8 mouse cellular contexts compared by ENCODE assay signal in the genomic region with DNA sequence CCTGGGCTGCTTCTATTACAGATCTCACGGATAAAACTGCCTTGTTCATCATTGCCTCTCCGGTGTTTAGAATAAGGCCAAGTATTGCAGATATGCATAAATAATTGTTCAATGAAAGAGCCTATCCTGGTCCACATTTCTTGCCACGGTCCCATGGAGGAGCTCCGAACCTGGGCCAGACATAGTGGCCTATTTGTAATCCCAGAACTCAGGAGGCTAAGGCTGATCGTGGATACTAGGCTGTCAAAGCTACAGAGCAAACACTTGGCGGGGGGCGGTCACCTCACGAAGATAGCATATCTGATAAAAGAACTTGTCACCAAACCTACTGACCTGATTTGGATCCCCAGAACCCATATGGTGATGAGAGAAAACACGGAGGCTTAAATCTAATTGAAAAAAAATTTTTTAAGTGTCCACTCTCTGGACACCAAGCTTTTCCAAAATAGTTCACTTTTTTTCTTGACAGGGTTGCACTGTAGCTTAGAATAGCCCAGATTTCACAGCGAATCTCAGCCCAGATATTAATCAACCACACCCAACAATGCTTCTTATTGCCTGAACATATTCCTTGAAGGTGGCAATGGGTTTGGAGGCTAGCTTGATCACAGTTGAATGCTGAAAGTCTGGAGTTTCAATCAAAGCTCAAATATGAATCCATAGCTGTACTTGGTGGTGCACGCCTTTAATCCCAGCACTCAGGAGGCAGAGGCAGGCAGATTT. TPM values are rescaled to one million over a fixed set of nuclear protein-coding genes. Genes with fewer than 3 reads are reported as not detected.
DNase-seq lines count a peak whose midpoint lies in the region; ATAC-seq and TF ChIP-seq lines count a peak whose summit lies in the region.

No protein-coding gene starts in this region.

- ATAC-seq in kidney, embryonic 16.5 days (ENCODE audit: low FRiP score, low TSS enrichment): peak; percentile 23; the same call in 1 of the 2 replicates
- ATAC-seq in hindbrain, embryonic 13.5 days (ENCODE audit: low FRiP score): peak; percentile 29
- ATAC-seq in midbrain, embryonic 13.5 days: no peak; the same call in 1 of the 2 replicates

- H3K36me3 ChIP-seq in kidney, embryonic 16.5 days (ENCODE audit: insufficient read depth, low read length): peaks cover 59% of the 10 kb centered on the region
- peaks cover 54% of the 10 kb centered on the region for H3K36me3 ChIP-seq in hindbrain, embryonic 13.5 days
- peaks cover 54% of the 10 kb centered on the region for H3K36me3 ChIP-seq in midbrain, embryonic 13.5 days

- no peaks in the 10 kb centered on the region for H3K27me3 ChIP-seq in kidney, embryonic 16.5 days (ENCODE audit: insufficient read depth, low read length)
- H3K27me3 ChIP-seq in hindbrain, embryonic 13.5 days: no peaks in the 10 kb centered on the region
- H3K27me3 ChIP-seq in midbrain, embryonic 13.5 days: no peaks in the 10 kb centered on the region

- WGBS in kidney, embryonic 16.5 days: 28% methylated on average over 11 of the region's 11 CpGs
- 26% methylated on average over 11 of the region's 11 CpGs for WGBS in hindbrain, embryonic 13.5 days
- WGBS in midbrain, embryonic 13.5 days: 31% methylated on average over 11 of the region's 11 CpGs

- DNase-seq in kidney, adult 18-20 months: no peak
- DNase-seq in left cerebral cortex, postnatal 36 days (ENCODE audit: low spot score in 2 of 2): no peak
- no peak for DNase-seq in c-Kit-positive CD71-positive TER-119-positive erythroid progenitor cells, embryonic 14.5 days (ENCODE audit: low spot score)
- no peak for DNase-seq in gastrocnemius, adult 18-20 months (ENCODE audit: low spot score)

- intact Hi-C loops in left cerebral cortex, postnatal 36 days (cut with DNase I): loop anchor here (1.0 kb wide), 1 partner anchor 13 kb away; no protein-coding TSS in a partner anchor

- H3K27ac ChIP-seq in kidney, embryonic 16.5 days (ENCODE audit: low read length): peak overlapping the region; percentile 98
- no peak overlapping the region for H3K27ac ChIP-seq in cortical plate, adult 2 months (ENCODE audit: insufficient read depth, low read length)
- peak overlapping the region; percentile 88 for H3K27ac ChIP-seq in hindbrain, embryonic 13.5 days
- H3K27ac ChIP-seq in midbrain, embryonic 13.5 days: peak overlapping the region; percentile 94

- H3K9ac ChIP-seq in kidney, embryonic 16.5 days (replicated peaks; ENCODE audit: low read length): peak overlapping the region; percentile 63
- no peak overlapping the region; the same call in none of the 2 replicates for H3K9ac ChIP-seq in hindbrain, embryonic 13.5 days
- H3K9ac ChIP-seq in midbrain, embryonic 13.5 days (replicated peaks): peak overlapping the region; percentile 66

- TF ChIP-seq POLR2A in cortical plate, adult 2 months (IDR thresholded peaks at IDR 0.05; ENCODE audit: extremely low read depth, insufficient read depth, low read length): no peak

- no peaks in the 10 kb centered on the region for H3K9me3 ChIP-seq in kidney, embryonic 16.5 days (ENCODE audit: low read length)
- H3K9me3 ChIP-seq in hindbrain, embryonic 13.5 days: no peaks in the 10 kb centered on the region
- H3K9me3 ChIP-seq in midbrain, embryonic 13.5 days: no peaks in the 10 kb centered on the region

- H3K4me2 ChIP-seq in kidney, embryonic 16.5 days (replicated peaks; ENCODE audit: low read depth, low read length): peak overlapping the region; percentile 56
- peak overlapping the region; percentile 88 for H3K4me2 ChIP-seq in hindbrain, embryonic 13.5 days
- peak overlapping the region; percentile 90 for H3K4me2 ChIP-seq in midbrain, embryonic 13.5 days (replicated peaks)

- H3K4me3 ChIP-seq in kidney, embryonic 16.5 days (ENCODE audit: low read length): peak overlapping the region; percentile 99
- peak overlapping the region; percentile 75 for H3K4me3 ChIP-seq in cortical plate, adult 2 months (ENCODE audit: insufficient read depth, low read length)
- H3K4me3 ChIP-seq in hindbrain, embryonic 13.5 days: peak overlapping the region; percentile 82
- peak overlapping the region; percentile 76 for H3K4me3 ChIP-seq in midbrain, embryonic 13.5 days (replicated peaks)

- no peak for TF ChIP-seq CTCF in cortical plate, adult 2 months (IDR thresholded peaks at IDR 0.05; ENCODE audit: extremely low read depth, insufficient read depth, low read length)

- peaks cover 40% of the 10 kb centered on the region for H3K4me1 ChIP-seq in kidney, embryonic 16.5 days (ENCODE audit: insufficient read depth, low read length)
- H3K4me1 ChIP-seq in cortical plate, adult 2 months (ENCODE audit: control insufficient read depth, insufficient read depth, low read length): peaks cover 2% of the 10 kb centered on the region; the same call in 1 of the 2 replicates
- peaks cover 50% of the 10 kb centered on the region for H3K4me1 ChIP-seq in hindbrain, embryonic 13.5 days (replicated peaks)
- H3K4me1 ChIP-seq in midbrain, embryonic 13.5 days (replicated peaks): peaks cover 46% of the 10 kb centered on the region

RNA-seq across cellular contexts. Expression of a gene that starts 0.6 kb away (rescaled TPM):
- 267 and 271 TPM in 2 replicates for polyA plus RNA-seq in kidney, embryonic 16.5 days (2015; fragmentation: Nextera tagmentation; extraction: Ambion mirVana)
- 75.4 and 77.7 TPM in 2 replicates for polyA plus RNA-seq in cortical plate, adult 2 months (2012; rRNA removed)
- 196 and 214 TPM in 2 replicates for polyA plus RNA-seq in hindbrain, embryonic 13.5 days (2015; fragmentation: Nextera tagmentation; extraction: Ambion mirVana)
- 224 and 241 TPM in 2 replicates for polyA plus RNA-seq in midbrain, embryonic 13.5 days (2015; fragmentation: Nextera tagmentation; extraction: Ambion mirVana)
- total RNA-seq in left cerebral cortex, postnatal 36 days (2021): 10 to 100 TPM; 47.5 to 49.9 TPM
- total RNA-seq in gastrocnemius, adult 18-20 months (2021): 10 to 100 TPM; 20.5 TPM

RNA-seq across cellular contexts. Expression of a gene that starts 4.6 kb away (rescaled TPM):
- polyA plus RNA-seq in kidney, embryonic 16.5 days (2015; fragmentation: Nextera tagmentation; extraction: Ambion mirVana): 0.19 and 0.52 TPM in 2 replicates
- 108 and 124 TPM in 2 replicates for polyA plus RNA-seq in cortical plate, adult 2 months (2012; rRNA removed)
- polyA plus RNA-seq in hindbrain, embryonic 13.5 days (2015; fragmentation: Nextera tagmentation; extraction: Ambion mirVana): 52.1 and 55.6 TPM in 2 replicates
- polyA plus RNA-seq in midbrain, embryonic 13.5 days (2015; fragmentation: Nextera tagmentation; extraction: Ambion mirVana): 48.3 and 52.6 TPM in 2 replicates
- 10 to 100 TPM; 81.6 to 84.1 TPM for total RNA-seq in left cerebral cortex, postnatal 36 days (2021)
- 10 to 100 TPM; 65.3 to 75.7 TPM for total RNA-seq in gastrocnemius, adult 18-20 months (2021)

RNA-seq across cellular contexts. Expression of a gene that starts 11.6 kb away (rescaled TPM):
- polyA plus RNA-seq in kidney, embryonic 16.5 days (2015; fragmentation: Nextera tagmentation; extraction: Ambion mirVana): 0.29 and 0.78 TPM in 2 replicates
- polyA plus RNA-seq in cortical plate, adult 2 months (2012; rRNA removed): 1.4 and 1.6 TPM in 2 replicates
- 0.32 and 0.84 TPM in 2 replicates for polyA plus RNA-seq in hindbrain, embryonic 13.5 days (2015; fragmentation: Nextera tagmentation; extraction: Ambion mirVana)
- 0.36 and 0.49 TPM in 2 replicates for polyA plus RNA-seq in midbrain, embryonic 13.5 days (2015; fragmentation: Nextera tagmentation; extraction: Ambion mirVana)
- total RNA-seq in left cerebral cortex, postnatal 36 days (2021): under 1 TPM; 0.54 to 0.68 TPM
- under 1 TPM; 0.52 to 0.59 TPM for total RNA-seq in gastrocnemius, adult 18-20 months (2021)

RNA-seq across cellular contexts. Expression of a gene that starts 16.1 kb away (rescaled TPM):
- 95.8 and 101 TPM in 2 replicates for polyA plus RNA-seq in kidney, embryonic 16.5 days (2015; fragmentation: Nextera tagmentation; extraction: Ambion mirVana)
- polyA plus RNA-seq in cortical plate, adult 2 months (2012; rRNA removed): 539 and 545 TPM in 2 replicates
- polyA plus RNA-seq in hindbrain, embryonic 13.5 days (2015; fragmentation: Nextera tagmentation; extraction: Ambion mirVana): 173 and 179 TPM in 2 replicates
- 163 and 180 TPM in 2 replicates for polyA plus RNA-seq in midbrain, embryonic 13.5 days (2015; fragmentation: Nextera tagmentation; extraction: Ambion mirVana)
- 100 to 1,000 TPM; 303 to 345 TPM for total RNA-seq in left cerebral cortex, postnatal 36 days (2021)
- total RNA-seq in gastrocnemius, adult 18-20 months (2021): 100 to 1,000 TPM in 1 of 2 experiments, 10 to 100 TPM in 1; 84.9 to 101 TPM

RNA-seq across cellular contexts. Expression of a gene that starts 26.7 kb away (rescaled TPM):
- 1.8 and 2.0 TPM in 2 replicates for polyA plus RNA-seq in kidney, embryonic 16.5 days (2015; fragmentation: Nextera tagmentation; extraction: Ambion mirVana)
- polyA plus RNA-seq in cortical plate, adult 2 months (2012; rRNA removed): 2.5 and 3.1 TPM in 2 replicates
- polyA plus RNA-seq in hindbrain, embryonic 13.5 days (2015; fragmentation: Nextera tagmentation; extraction: Ambion mirVana): 2.0 and 2.3 TPM in 2 replicates
- 2.5 and 2.9 TPM in 2 replicates for polyA plus RNA-seq in midbrain, embryonic 13.5 days (2015; fragmentation: Nextera tagmentation; extraction: Ambion mirVana)
- total RNA-seq in left cerebral cortex, postnatal 36 days (2021): 1 to 10 TPM in 1 of 2 experiments, under 1 TPM in 1; 0.99 to 3.0 TPM
- under 1 TPM in 1 of 2 experiments, not detected in 1; 0.46 TPM for total RNA-seq in gastrocnemius, adult 18-20 months (2021)

Comparison
In these comparisons a context has a peak if more than half of its experiments do, and no peak if none do; other contexts are left out.
1. RNA of a gene that starts 4.6 kb away (polyA plus RNA-seq): 108 to 124 TPM in cortical plate, adult 2 months, 48.3 to 52.6 TPM in midbrain, embryonic 13.5 days and 52.1 to 55.6 TPM in hindbrain, embryonic 13.5 days; 0.19 to 0.52 TPM in kidney, embryonic 16.5 days; every median in the first group is over 10 times any median in the second.
2. Peak in every context shown above with its lines, with median percentiles within 50 percentile points of each other: H3K4me2 ChIP-seq and H3K4me3 ChIP-seq.